Mouse (Mus musculus) c-Kit-positive CD71-positive TER-119-positive erythroid progenitor cells, embryonic 14.5 days (primary cell): ENCODE results near the gene Gm12355.
"Not testable (repeated sequence)": the region's sequence is repeated elsewhere in the genome, so short reads cannot be mapped to it uniquely, and the experiment has no call there.

Source experiments
- DNase-seq: peaks from one replicate; pipeline ENCODE4 v3.0.0-alpha.2; 2013; ENCODE audit warnings: low spot score

Gene Gm12355

DNA sequence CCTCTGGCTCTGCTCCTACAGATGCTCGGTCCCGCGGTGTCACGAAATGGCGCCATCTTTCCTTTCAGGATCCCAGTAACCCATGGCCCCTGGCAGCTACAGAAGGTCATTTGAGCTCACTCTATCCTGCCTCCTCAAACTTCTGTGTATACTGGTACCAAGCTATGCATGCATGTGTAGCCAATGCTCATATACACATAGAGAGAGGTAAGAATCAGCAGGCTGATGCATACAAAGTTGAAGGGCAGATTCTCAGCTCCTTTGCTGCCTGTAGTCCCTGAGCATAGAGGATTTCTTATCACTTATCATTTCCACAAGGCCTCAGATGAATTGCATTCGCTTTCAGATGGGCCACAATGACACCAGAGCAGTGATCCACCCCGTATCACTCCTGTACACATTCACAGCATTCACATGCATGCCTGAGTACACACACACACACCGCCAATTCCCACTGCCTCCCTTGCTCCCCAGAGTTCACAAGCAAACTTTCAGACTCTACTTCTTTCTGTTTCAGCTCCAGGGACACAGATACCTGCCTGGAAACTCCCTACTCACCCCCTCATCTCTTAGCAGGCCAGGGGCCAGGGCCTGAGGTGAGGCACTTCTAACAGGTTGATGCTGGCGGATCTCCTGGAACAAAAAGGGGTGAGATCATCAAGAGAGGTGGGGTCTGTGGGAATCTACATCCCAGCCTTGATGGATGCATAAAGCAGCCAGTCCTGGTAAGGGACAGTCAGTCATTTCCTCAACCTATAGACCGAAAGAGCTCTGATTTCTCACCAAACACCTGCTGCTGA lies at the start of gene Gm12355, which contains the start of gene Gsdma3:
TSS of gene Gm12355 (minus strand) at position 51 of the 800 bp plus-strand sequence.
TSS of gene Gsdma3 (plus strand) at position 750 of the 800 bp plus-strand sequence.
- no peak for DNase-seq

DNA sequence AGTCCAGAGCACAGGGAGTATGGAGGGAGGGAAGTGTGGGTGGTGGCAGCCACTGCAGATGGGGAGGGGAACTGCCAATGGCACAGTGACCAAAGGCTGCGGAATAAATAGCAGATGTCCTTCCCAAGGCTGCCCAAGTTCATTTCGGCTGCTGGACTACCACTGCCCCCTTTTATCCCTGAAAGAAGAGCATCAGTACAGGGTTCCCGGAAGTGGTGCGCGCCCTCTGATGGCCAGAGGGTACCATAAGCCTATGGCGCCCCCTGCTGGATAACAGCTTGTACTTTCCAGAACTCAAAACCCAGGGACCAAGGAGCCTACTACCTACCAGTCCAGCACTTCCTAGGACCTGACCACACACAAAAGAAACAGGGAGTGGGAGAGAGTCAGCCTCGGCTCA lies 47.7 kb upstream of the Gm12355 start:
- DNase-seq: peak; percentile 36

DNA sequence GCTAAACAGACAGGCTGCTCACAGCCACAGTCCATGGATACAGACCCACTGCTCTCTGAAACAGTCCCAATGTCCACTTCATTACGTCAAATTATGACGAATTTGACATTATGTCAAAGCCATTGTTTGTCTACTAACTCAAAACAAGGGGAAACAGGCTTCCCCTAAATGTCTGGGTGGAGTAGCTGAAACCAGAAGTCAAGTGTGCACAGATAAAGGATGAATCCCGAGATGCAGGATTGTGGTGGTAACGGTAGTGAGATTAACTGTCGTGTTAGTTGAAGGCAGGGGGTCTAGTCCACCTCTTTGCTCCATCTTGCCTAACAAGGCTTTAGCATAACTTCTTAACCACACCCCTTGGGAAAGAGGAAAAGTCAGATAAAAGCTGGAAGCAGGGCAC lies 47.0 kb upstream of the Gm12355 start:
- no peak for DNase-seq

DNA sequence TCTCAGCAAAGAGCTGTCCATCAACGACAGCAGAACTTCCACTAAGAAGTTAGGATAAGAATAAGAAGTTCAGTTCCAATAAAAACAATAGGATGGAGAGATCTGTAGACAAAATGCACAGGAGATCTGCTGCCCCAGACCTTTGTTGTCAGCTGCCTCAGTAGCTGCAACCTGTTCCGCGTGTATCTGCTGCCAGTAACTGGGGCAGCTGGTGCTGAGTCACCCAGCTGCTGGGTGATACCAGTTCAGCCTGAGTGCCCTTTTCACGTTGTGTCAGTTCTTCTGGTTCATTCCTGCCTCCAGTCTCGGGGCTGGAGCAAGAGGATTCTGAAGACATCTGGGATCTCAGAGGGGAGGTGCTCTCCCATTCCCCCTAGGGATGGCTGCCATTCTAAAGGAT lies 46.4 kb upstream of the Gm12355 start:
- peak; percentile 47 for DNase-seq

DNA sequence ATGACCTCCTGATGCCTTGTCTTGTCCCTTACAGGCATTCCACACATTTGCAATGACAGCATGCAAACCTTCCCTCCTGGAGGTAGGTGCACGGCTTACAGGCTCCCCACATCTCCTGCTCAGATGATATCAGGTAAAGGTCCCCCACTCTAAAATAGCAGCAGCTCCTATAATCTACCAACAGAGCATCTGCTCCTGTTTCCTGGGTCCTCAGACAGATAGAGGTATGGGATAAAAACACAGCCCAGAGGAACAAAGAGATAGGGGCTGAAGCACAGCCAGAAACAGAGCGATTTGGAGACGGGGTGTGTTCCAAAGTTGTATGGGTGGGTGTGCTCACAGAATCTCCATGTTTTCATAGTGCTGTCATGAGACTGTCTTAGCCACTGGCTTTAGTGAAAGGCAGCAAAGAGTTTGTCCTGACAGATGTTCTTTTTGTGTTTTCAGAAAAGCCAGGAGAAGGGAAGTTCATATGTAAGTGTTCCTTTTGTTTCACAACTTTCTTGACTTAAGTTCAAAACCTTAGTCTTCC lies 45.9 kb upstream of the Gm12355 start:
- no peak for DNase-seq

DNA sequence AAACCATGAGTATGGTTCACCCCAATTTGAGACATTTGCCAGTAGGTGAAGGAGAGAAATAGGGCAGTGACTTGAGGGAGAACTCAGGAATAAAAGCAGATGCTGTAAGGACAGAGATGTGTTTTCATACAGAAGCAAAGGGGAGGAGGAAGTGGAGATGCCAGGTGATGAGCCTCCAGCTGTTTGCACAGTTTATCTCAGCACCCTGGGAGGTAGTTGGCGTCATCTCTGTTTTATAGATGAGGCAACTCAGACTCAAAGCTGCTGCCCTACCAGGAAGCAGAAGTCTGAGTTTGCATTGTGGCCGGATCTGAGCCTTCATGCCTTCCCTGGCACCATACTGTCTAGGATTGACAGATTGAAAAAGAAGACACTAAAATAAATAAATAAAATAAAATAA lies 43.5 kb upstream of the Gm12355 start:
- DNase-seq: no peak

DNA sequence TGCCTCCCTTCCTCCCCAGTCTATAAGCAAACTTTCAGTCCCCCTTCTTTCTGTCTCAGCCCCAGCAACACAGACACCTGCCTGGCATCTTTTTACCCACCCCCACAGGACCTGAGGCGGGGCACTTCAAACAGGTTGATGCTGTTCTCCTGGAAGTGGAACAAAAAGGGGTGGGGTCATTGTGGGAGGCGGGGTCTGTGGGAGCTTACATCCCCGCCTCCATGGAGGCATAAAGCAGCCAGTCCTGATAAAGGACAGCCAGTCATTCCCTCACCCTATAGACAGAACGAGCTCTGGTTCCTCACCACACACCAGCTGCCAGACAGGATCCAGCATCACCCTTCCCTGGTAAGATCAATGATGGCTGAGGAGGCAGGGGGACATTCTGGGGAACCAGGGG lies 38.6 kb upstream of the Gm12355 start, which contains the start of gene Gsdma:
TSS of gene Gsdma (plus strand) at position 261 of the 400 bp plus-strand sequence.
- DNase-seq: no peak

DNA sequence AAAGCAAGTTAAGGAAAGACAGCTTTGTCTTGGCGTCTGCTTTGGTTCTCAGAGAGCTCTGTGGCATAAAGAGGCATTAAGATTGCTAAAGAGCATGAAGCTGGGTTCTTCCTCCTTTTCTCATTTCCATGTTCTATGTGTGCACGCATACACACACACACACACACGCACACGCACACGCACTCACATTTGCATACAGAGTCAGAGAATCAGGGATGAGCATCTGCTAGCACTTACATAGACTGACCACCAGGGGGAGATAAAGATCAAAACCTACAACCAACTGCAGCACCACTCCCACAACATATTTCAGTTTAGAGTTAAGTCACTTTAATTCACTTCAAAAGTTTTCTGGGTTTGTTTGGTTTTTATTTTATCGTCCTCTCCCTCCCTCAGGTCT lies 35.1 kb upstream of the Gm12355 start:
- peak; percentile 53 for DNase-seq

DNA sequence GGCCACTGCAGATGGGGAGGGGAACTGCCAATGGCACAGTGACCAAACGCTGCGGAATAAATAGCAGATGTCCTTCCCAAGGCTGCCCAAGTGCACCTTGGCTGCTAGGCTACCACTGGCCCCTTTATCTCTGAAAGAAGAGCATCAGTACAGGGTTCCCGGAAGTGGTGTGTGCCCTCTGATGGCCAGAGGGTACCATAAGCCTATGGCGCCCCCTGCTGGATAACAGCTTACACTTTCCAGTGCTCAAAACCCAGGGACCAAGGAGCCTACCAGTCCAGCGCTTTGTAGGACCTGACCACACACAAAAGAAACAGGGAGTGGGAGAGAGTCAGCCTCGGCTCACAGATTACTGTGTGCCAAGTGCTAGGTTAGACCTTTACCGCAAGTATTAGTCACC lies 29.6 kb upstream of the Gm12355 start:
- peak; percentile 40 for DNase-seq

DNA sequence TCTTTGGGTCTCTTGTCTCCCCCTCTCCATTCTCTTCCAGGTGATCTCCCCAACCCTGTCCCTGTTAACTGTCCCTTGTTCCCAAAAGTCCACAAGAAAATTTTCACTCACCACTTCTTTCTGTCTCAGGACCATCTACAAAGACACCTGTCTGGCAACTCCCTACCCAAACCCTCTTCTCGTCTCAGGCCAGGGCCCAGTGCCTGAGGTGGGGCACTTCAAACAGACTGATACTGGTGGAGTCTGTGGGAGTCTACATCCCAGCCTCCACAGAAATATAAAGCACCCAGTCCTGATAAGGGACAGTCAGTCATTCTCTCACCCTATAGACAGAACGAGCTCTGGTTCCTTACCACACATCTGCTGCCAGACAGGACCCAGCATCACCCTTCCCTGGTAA lies 21.0 kb upstream of the Gm12355 start, which contains the start of gene Gsdma2:
TSS of gene Gsdma2 (plus strand) at position 301 of the 400 bp plus-strand sequence.
- DNase-seq: no peak

DNA sequence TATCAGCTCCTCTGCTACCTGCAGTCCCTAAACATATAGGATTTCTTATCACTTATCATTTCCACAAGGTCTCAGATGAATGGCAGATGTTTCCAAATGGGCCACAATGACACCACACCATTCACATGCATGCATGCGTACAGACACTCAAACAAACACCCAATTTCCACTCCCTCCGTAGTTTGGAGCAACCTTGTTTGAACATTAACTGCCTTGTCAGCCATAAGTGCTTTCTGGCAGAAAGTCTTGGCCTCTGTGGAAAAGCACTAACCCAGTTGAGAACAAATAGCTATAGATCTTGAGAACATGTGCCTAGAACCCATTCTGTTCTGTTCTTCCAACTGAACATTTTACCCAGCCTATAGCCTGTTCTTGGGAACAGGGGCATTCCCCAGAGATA lies 20.5 kb upstream of the Gm12355 start:
- no peak for DNase-seq

DNA sequence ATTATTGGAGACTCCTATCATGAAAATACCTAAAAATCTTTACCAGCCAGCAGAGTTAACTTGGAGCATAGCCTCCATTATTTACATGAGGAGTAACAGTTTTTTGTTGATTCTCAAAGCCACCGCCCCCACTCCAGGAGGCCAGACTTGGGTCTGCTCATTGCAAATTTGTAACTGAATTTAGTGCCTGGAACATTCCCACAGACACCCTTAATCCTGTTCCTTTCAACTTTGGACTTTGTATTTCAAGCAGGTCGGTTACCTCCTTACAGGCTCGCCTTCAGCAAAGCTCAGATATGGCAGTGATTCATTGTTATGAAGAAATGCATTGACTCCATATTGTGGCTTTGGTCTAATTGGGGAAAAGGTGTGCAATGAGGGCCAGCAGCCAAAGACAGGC lies 19.3 kb upstream of the Gm12355 start:
- DNase-seq: no peak

DNA sequence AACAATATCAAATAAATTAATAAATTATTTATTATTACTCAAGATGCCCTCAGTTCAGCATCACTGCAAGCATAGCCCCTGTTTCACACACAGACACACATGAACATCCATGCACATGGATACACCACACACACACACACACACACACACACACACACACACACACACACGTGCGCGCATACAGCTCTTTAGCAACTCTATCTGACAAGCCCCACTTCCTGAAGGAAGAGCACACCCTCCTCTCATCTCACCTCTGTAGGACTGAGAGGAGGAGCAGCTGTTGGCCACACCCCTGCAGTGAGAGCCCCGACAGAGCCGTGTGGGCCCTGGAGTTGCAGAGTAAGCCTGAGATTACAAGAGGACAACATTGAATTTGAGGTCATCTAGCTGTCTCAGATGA lies 14.6 kb upstream of the Gm12355 start:
- no peak for DNase-seq

DNA sequence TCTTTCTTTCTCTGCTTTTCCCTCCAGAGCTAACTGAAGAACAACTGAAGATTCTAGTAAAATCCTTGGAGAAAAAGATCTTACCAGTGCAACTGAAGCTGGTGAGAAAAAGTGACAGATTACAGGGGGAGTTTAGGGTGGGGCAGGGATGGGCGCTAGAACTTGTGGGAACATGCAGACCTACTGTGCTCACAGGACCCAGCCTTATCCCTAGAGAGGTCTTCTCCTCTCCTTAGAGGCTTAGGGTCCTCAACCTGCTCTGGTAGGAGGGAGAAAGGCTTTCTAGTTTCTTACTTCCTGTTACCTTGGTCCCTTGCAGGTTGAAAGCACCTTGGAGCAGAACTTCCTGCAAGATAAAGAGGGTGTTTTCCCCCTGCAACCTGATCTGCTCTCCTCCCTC lies 12.0 kb upstream of the Gm12355 start:
- DNase-seq: no peak

DNA sequence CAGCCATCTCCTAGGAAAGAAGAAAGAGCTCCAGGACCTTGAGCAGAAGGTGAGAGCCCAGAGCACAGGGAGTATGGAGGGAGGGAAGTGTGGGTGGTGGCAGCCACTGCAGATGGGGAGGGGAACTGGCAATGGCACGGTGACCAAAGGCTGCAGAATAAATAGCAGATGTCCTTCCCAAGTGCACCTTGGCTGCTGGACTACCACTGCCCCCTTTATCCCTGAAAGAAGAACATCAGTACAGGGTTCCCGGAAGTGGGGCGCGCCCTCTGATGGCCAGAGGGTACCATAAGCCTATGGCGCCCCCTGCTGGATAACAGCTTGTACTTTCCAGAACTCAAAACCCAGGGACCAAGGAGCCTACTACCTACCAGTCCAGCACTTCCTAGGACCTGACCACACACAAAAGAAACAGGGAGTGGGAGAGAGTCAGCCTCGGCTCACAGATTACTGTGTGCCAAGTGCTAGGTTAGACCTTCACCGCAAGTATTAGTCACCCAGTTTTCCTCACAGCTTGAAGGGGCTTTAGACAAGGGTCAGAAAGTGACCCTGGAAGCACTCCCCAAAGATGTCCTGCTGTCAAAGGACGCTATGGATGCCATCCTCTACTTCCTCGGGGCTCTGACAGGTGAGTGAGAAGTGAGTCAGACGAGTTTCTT lies 10.0 kb upstream of the Gm12355 start:
- peak; percentile 32 for DNase-seq

DNA sequence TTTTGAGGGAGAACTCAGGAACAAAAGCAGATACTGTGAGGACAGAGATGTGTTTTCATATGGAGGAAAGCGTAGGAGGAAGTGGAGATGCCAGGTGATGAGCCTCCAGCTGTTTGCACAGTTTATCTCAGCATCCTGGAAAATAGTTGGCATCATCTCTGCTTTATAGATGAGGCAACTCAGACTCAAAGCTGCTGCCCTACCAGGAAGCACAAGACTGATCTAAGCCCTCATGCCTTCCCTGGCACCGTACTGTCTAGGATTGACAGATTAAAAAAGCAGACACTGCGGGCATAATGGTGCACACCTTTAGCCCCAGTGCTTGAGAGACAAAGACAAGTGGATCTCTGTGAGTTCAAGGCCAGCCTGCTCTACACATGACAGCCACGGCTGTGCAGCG lies 5.2 kb upstream of the Gm12355 start:
- DNase-seq: no peak

DNA sequence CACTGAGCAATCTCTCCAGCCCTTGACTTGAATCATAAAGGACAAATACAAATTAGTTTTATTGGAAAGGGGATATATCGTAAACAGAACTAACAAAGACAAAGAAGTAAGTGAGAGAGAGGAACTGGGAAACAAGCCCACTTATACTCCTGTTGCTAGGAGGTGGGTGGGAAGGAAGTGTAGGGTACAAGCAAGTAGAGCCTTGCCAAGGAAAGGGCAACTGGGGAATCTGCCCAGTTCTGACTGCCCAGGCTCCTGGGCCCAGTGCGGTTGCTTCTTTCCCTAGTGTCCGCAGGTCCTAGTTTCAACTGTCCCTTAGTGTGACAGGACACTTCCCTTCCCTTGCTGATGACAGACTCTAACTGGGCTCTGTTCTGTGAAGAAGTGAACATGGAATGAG lies 3.2 kb upstream of the Gm12355 start:
- no peak for DNase-seq

DNA sequence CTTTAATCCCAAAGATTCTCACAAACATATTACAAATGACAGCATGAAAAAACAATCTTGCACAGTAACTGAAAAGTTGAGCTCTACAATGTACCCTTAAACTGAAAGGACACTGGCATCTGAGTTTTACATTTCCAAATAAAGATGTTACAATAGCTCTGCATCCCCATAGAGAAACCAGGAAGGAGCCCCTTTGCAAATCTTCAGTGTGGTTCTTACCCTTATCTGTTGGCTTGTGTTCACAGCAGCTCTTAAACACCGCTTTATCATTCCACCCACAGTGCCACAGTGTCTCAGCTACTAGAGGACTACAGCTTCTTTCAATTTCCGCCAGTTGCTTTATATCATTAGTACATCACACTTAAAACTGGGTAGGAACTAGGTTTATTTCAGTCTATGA lies 1.1 kb downstream of the Gm12355 start:
- DNase-seq: not testable (repeated sequence)

DNA sequence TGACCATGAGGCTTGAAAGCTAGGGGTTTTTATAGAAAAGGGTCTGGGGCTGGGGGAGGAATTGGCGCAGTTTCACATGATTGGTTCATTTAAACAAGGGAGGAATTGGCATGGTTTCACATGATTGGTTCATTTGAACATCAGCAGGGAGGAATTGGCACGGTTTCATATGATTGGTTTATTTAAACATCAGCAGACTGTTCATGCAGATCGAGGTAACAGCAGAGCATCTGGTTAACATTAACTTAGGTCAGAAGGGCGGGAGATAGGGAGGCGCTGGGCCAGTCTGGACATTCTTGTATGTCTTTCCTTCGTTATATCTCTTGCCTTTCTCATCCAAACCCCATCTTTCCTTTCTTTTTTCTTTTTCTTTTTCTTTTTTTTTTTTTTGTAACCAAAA lies 1.5 kb downstream of the Gm12355 start:
- not testable (repeated sequence) for DNase-seq

DNA sequence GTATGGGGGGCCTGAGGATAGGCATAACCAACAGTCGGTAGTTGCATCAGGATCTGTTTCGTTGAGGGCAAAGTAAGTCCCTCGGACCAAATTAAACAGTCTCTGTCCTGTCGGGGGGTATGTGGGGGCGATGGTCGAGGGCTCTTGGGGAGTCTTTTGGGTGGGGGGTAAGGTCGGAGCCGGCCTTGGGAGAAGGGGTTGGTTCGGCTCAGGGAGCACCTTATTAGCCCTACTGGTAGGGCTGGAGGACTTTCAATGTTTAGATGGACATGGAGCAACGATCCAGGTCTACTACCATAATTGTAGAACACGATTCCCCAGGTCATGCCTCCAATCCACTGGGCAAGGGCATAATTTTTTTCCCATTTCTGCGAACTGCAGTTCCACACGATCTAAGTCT lies 4.7 kb downstream of the Gm12355 start:
- DNase-seq: no peak

DNA sequence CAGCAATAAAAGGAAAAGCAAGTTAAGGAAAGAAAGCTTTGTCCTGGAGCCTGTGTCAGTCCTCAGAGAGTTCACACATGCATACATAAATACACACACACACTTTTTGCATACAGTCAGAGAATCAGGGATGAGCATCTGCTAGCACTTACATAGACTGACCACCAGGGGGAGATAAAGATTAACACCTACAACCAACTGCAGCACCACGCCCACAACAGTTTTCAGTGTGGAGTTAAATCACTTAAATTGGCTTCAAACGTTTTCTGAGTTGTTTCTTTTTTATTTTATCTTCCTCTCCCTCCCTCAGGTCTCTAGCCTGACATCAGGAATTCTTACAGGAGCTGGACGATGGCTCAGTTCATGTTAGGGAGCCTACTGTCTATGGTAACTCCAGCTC lies 18.7 kb downstream of the Gm12355 start:
- peak; percentile 50 for DNase-seq

DNA sequence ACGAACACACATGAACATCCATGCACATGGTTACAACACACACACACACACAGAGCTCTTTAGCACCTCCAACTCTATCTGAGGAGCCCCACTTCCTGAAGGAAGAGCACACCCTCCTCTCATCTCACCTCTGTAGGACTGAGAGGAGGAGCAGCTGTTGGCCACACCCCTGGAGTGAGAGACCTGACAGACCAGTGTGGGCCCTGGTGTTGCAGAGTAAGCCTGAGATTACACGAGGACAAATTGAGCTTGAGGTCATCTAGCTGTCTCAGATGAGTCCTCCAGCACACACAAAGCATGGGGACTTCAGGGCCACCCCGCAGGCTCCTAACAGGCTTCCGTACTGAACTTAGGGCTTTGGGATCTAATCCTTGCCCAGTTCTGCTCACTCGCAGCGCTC lies 20.6 kb downstream of the Gm12355 start:
- DNase-seq: not testable (repeated sequence)

DNA sequence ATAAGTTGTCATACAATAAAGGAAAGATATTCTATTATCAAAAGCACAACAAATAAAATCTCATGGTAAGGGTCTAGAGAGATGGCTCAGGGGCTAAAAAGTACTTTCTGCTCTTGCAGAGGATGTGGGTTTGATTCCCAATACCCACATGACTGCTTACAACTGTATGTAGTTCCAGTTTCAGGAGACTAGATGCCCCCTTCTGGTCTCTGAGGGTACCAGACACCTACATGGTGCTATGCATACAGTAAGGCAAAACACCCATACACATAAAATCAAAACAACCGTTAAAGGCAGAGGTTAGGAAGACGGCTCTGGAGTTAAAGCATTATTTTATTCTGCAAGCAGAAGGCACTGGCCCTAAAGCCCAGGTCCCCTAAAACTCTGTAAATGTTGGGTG lies 21.5 kb downstream of the Gm12355 start:
- no peak for DNase-seq
